Mouse (Mus musculus): ENCODE data around the gene Vmn1r85. TPM values are rescaled to one million over a fixed set of nuclear protein-coding genes. Genes with fewer than 3 reads are reported as not detected.

Gene Vmn1r85
- polyA plus RNA-seq, 1 experiment, result not detected

GRCm38 (mm10) chr7:13033451-13034147 is 61.4 kb downstream of the Vmn1r85 start:
- DNase-seq, result no peak
- H3K4me1 ChIP-seq (ENCODE audit: control insufficient read depth, insufficient read depth, low read length), result peaks cover 7% of the 10 kb centered on the region
- whole genome bisulfite sequencing, result 35% methylated on average over 13 of the region's 13 CpGs
- TF ChIP-seq CTCF (IDR thresholded peaks at IDR 0.05; ENCODE audit: insufficient read depth, low read length) (no peak), POLR2A (IDR thresholded peaks at IDR 0.05; ENCODE audit: borderline replicate concordance, extremely low read depth, low read depth, low read length) (no peak)
- peak overlapping the region; percentile 89 for H3K4me3 ChIP-seq (replicated peaks; ENCODE audit: extremely low read depth, low read depth, low read length)

Other genes starting within 250 kb of the Vmn1r85 start
- gene Zfp128, start 214.0 kb downstream of the Vmn1r85 start, polyA plus RNA-seq (2012; rRNA removed), result 0.74 and 1.2 TPM in 2 replicates
- 8.4 and 8.5 TPM in 2 replicates for gene Zscan22, start 197.4 kb downstream of the Vmn1r85 start, polyA plus RNA-seq (2012; rRNA removed)
- gene Rps5, start 172.9 kb downstream of the Vmn1r85 start, polyA plus RNA-seq (2012; rRNA removed), result 1,316 and 1,420 TPM in 2 replicates
- 2.3 and 7.0 TPM in 2 replicates for gene Rnf225, start 167.8 kb downstream of the Vmn1r85 start, polyA plus RNA-seq (2012; rRNA removed)
- gene Zfp324, start 129.3 kb downstream of the Vmn1r85 start, polyA plus RNA-seq (2012; rRNA removed), result 6.1 and 6.8 TPM in 2 replicates
- 5.3 and 7.4 TPM in 2 replicates for gene Zfp446, start 117.3 kb downstream of the Vmn1r85 start, polyA plus RNA-seq (2012; rRNA removed)
- 0.20 and 0.75 TPM in 2 replicates for gene Slc27a5, start 97.0 kb downstream of the Vmn1r85 start, polyA plus RNA-seq (2012; rRNA removed)
- 170 and 214 TPM in 2 replicates for gene Trim28, start 96.1 kb downstream of the Vmn1r85 start, polyA plus RNA-seq (2012; rRNA removed)
- gene Zbtb45, start 85.1 kb downstream of the Vmn1r85 start, polyA plus RNA-seq (2012; rRNA removed), result 23.5 and 30.7 TPM in 2 replicates
- gene Chmp2a, start 60.4 kb downstream of the Vmn1r85 start, polyA plus RNA-seq (2012; rRNA removed), result 68.5 and 93.5 TPM in 2 replicates
- 82.5 and 143 TPM in 2 replicates for gene Ube2m, start 56.9 kb downstream of the Vmn1r85 start, polyA plus RNA-seq (2012; rRNA removed)
- gene Mzf1, start 40.4 kb downstream of the Vmn1r85 start, polyA plus RNA-seq (2012; rRNA removed), result 2.3 and 2.5 TPM in 2 replicates
- not detected in 2 replicates for gene Vmn1r86, start 24.7 kb upstream of the Vmn1r85 start, polyA plus RNA-seq (2012; rRNA removed)
- not detected in 2 replicates for gene Vmn1r87, start 45.0 kb upstream of the Vmn1r85 start, polyA plus RNA-seq (2012; rRNA removed)
- gene Vmn1r88, start 64.4 kb upstream of the Vmn1r85 start, polyA plus RNA-seq (2012; rRNA removed), result not detected in 2 replicates
- gene Vmn1r89, start 117.8 kb upstream of the Vmn1r85 start, polyA plus RNA-seq (2012; rRNA removed), result not detected in 2 replicates
- gene Lig1, start 182.1 kb upstream of the Vmn1r85 start, polyA plus RNA-seq (2012; rRNA removed), result 4.4 and 4.7 TPM in 2 replicates
- gene Zswim9, start 183.5 kb upstream of the Vmn1r85 start, polyA plus RNA-seq (2012; rRNA removed), result 5.3 and 6.0 TPM in 2 replicates
- gene Pla2g4c, start 229.5 kb upstream of the Vmn1r85 start, polyA plus RNA-seq (2012; rRNA removed), result 0.05 and 0.12 TPM in 2 replicates